Mouse (Mus musculus): Measurements from ENCODE around the gene Nup160. TPM values are rescaled to one million over a fixed set of nuclear protein-coding genes. Genes with fewer than 3 reads are reported as not detected.

The Nup160 gene
- polyA plus RNA-seq, 1 experiment from 2014 or later, result 16.2 TPM

Other genes with a start within 250 kb of the Nup160 start
- 1.1 and 1.3 TPM in 2 replicates for gene Ptprj, start 96.6 kb upstream of the Nup160 start, polyA plus RNA-seq (2015; fragmentation: Nextera tagmentation; extraction: Ambion mirVana)
- gene Fnbp4, start 68.2 kb downstream of the Nup160 start, polyA plus RNA-seq (2015; fragmentation: Nextera tagmentation; extraction: Ambion mirVana), result 46.1 and 59.4 TPM in 2 replicates
- gene Agbl2, start 105.5 kb downstream of the Nup160 start, polyA plus RNA-seq (2015; fragmentation: Nextera tagmentation; extraction: Ambion mirVana), result 1.4 and 1.7 TPM in 2 replicates
- gene Mtch2, start 169.9 kb downstream of the Nup160 start, polyA plus RNA-seq (2015; fragmentation: Nextera tagmentation; extraction: Ambion mirVana), result 231 and 234 TPM in 2 replicates
- 11.4 and 14.5 TPM in 2 replicates for gene C1qtnf4, start 208.6 kb downstream of the Nup160 start, polyA plus RNA-seq (2015; fragmentation: Nextera tagmentation; extraction: Ambion mirVana)
- gene Kbtbd4, start 227.5 kb downstream of the Nup160 start, polyA plus RNA-seq (2015; fragmentation: Nextera tagmentation; extraction: Ambion mirVana), result 22.5 and 29.2 TPM in 2 replicates
- 355 and 388 TPM in 2 replicates for gene Ndufs3, start 227.6 kb downstream of the Nup160 start, polyA plus RNA-seq (2015; fragmentation: Nextera tagmentation; extraction: Ambion mirVana)

All from heart, embryonic 15.5 days (tissue).